Mouse (Mus musculus): ENCODE measurements at regions not wholly inside any gene's neighbourhood (a gene's known extent, or its start where the extent isn't known, plus 50 kb on each side); places are given as distances from the start of the nearest gene placed in this dataset.

- Histone ChIP-seq H3K4me2 (replicated peaks) (no peak overlapping the region), H3K4me3 (replicated peaks) (no peak overlapping the region), H3K9me3 (replicated peaks) (no peaks in the 10 kb centered on the region), H3K27ac (replicated peaks) (no peak overlapping the region), H3K27me3 (no peaks in the 10 kb centered on the region), H3K4me1 (no peaks in the 10 kb centered on the region), H3K9ac (no peak overlapping the region), H3K36me3 (no peaks in the 10 kb centered on the region)
- 9% methylated on average over 5 of the region's 5 CpGs for WGBS
- ATAC-seq (ENCODE audit: insufficient number of reproducible peaks, low FRiP score, low TSS enrichment, low read depth), result no peak
These were observed 143.9 kb downstream of the Ptpru start for GRCm38 (mm10) chr4:131694232-131694631.

- no peak overlapping the region for H3K4me3 ChIP-seq (replicated peaks)
- WGBS, result 68% methylated on average over 26 of the region's 26 CpGs
- no peaks in the 10 kb centered on the region for H3K9me3 ChIP-seq (replicated peaks)
- no peaks in the 10 kb centered on the region for H3K27me3 ChIP-seq
- H3K4me2 ChIP-seq (replicated peaks), result no peak overlapping the region
- ATAC-seq (ENCODE audit: insufficient number of reproducible peaks, low FRiP score, low TSS enrichment, low read depth), result no peak
- H3K4me1 ChIP-seq, result no peaks in the 10 kb centered on the region
- no peak overlapping the region for H3K9ac ChIP-seq
- no peak overlapping the region for H3K27ac ChIP-seq (replicated peaks)
- no peaks in the 10 kb centered on the region for H3K36me3 ChIP-seq
These were observed 141.9 kb downstream of the Ptpru start for GRCm38 (mm10) chr4:131695941-131696912.
